Mouse (Mus musculus) stomach, postnatal 0 days (tissue): Measurements from ENCODE around the gene Togaram2. TPM values are rescaled to one million over a fixed set of nuclear protein-coding genes. Genes with fewer than 3 reads are reported as not detected.

Source experiments
- ATAC-seq: fragments of 200-750 bp; cut with Nextera tagmentation; 2 replicates; pipeline ENCODE4 v1.8.0; 2017; ENCODE audit not compliant: low FRiP score, low TSS enrichment
- DNase-seq: peaks from one replicate; pipeline ENCODE4 v3.0.0-alpha.2; 2016; ENCODE audit warnings: low spot score
- H3K27ac ChIP-seq: fragments of 300-500 bp; sonication (generic); replicated peaks from 2 replicates; pipeline ENCODE4 v1.5.1; 2014; ENCODE audit warnings: mild to moderate bottlenecking, control low read depth
- H3K27me3 ChIP-seq: fragments of 300-500 bp; sonication (generic); 2 replicates; pipeline ENCODE4 v1.6.1; 2014; ENCODE audit warnings: low read length; ENCODE audit not compliant: control insufficient read depth, insufficient read depth
- H3K36me3 ChIP-seq: fragments of 300-500 bp; sonication (generic); 2 replicates; pipeline ENCODE4 v1.6.1; 2014; ENCODE audit warnings: low read length, mixed read lengths; ENCODE audit not compliant: control insufficient read depth, insufficient read depth
- H3K4me1 ChIP-seq: fragments of 300-500 bp; sonication (generic); replicated peaks from 2 replicates; pipeline ENCODE4 v1.6.1; 2014; ENCODE audit warnings: antibody characterized with exemption; ENCODE audit not compliant: control insufficient read depth, insufficient read depth
- H3K4me2 ChIP-seq: fragments of 300-500 bp; sonication (generic); replicated peaks from 2 replicates; pipeline ENCODE4 v1.6.1; 2014; ENCODE audit warnings: low read depth, mild to moderate bottlenecking, control low read depth, moderate library complexity
- H3K4me3 ChIP-seq: fragments of 300-500 bp; sonication (generic); 2 replicates; pipeline ENCODE4 v1.5.1; 2014; ENCODE audit warnings: low read depth, low read length, control low read depth
- H3K9ac ChIP-seq: fragments of 300-500 bp; sonication (generic); 2 replicates; pipeline ENCODE4 v1.6.1; 2014; ENCODE audit warnings: mild to moderate bottlenecking, low read length, control low read depth, mixed read lengths
- H3K9me3 ChIP-seq: fragments of 300-500 bp; sonication (generic); 2 replicates; pipeline ENCODE4 v1.6.1; 2016; ENCODE audit warnings: low read length; ENCODE audit not compliant: control insufficient read depth
- CTCF ChIP-seq: IDR thresholded peaks from 2 replicates; pipeline ENCODE4 v1.5.1; 2016; ENCODE audit warnings: antibody characterized with exemption, low read depth, mild to moderate bottlenecking, moderate library complexity
- EP300 ChIP-seq: optimal IDR thresholded peaks from 2 replicates; pipeline ENCODE3; 2016; ENCODE audit warnings: antibody characterized with exemption
- WGBS: fragments of 180-500 bp; shearing (Covaris S2); extraction: QIAGEN DNeasy Blood & Tissue Kit; methylation state at CpG from one replicate; pipeline ENCODE4 v1.1.7; 2014; 5-methylcytosine and 5-hydroxymethylcytosine counted together
- polyA plus RNA-seq: library from polyadenylated mRNA; unstranded; fragments of >200 nt; fragmentation: Nextera tagmentation; extraction: Ambion mirVana; gene quantifications from 2 replicates; pipeline ENCODE4 v1.2.1, GENCODE M21; 2015

Togaram2 gene
- polyA plus RNA-seq, 1 experiment from 2014 or later: 0.55 TPM

DNA sequence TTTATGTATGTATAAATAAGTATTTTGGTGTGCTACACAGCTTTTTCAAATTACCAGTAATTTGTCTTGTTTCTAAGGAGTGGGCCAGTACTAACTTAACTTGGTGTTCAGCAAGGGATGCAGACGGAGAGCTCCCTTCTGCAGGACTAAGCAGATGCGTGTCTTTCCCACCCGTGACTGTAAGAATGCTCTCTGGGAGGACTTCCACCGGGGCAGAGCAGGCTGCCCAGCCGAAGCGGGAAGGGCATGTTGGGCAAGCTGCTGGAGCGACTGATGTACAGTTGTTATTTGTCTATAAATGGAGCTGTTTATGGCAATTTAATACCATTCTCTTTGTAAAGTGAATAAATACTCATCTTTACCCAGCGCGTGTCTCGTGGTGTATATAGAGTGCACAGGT, 14.4 kb upstream of the Togaram2 start:
- TF ChIP-seq CTCF (no peak), EP300 (no peak)
- no peak overlapping the region for H3K27ac ChIP-seq
- peaks cover 13% of the 10 kb centered on the region; the same call in 1 of the 2 replicates for H3K36me3 ChIP-seq
- ATAC-seq: no peak
- H3K4me1 ChIP-seq: no peaks in the 10 kb centered on the region
- 91% methylated on average over 10 of the region's 10 CpGs for WGBS
- no peaks in the 10 kb centered on the region for H3K9me3 ChIP-seq
- H3K4me3 ChIP-seq: no peak overlapping the region
- H3K4me2 ChIP-seq: no peak overlapping the region
- H3K27me3 ChIP-seq: no peaks in the 10 kb centered on the region
- no peak overlapping the region for H3K9ac ChIP-seq
- DNase-seq: no peak

DNA sequence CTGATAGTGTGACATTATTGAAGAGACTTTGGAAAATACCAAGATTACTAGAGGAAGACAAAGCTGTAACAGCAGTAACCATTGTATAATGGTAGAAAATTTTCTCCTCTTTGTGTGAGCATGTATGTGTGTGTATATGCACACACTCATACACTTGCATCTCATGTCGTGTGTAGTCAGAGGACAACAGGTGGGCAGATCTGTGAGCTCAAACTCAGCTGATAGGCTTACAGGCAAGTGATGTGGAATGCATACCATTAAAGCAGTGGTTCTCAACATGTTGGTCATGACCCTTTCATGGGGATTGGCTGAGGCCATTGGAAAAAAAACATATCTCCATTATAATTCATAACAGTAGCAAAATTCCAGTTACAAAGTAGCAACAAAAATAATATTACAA, 12.7 kb upstream of the Togaram2 start:
- TF ChIP-seq CTCF (no peak), EP300 (no peak)
- Histone ChIP-seq H3K27ac (no peak overlapping the region), H3K27me3 (no peaks in the 10 kb centered on the region), H3K9ac (no peak overlapping the region), H3K9me3 (no peaks in the 10 kb centered on the region), H3K36me3 (peaks cover 8% of the 10 kb centered on the region; the same call in 1 of the 2 replicates), H3K4me1 (no peaks in the 10 kb centered on the region), H3K4me3 (no peak overlapping the region), H3K4me2 (no peak overlapping the region)
- ATAC-seq (no peak), DNase-seq (no peak)
- WGBS: 46% methylated on average over 1 of the region's 1 CpGs

- ATAC-seq: peak; percentile 82
Observed at GRCm38 (mm10) chr17:71662751-71663250, 10.3 kb upstream of the Togaram2 start.

DNA sequence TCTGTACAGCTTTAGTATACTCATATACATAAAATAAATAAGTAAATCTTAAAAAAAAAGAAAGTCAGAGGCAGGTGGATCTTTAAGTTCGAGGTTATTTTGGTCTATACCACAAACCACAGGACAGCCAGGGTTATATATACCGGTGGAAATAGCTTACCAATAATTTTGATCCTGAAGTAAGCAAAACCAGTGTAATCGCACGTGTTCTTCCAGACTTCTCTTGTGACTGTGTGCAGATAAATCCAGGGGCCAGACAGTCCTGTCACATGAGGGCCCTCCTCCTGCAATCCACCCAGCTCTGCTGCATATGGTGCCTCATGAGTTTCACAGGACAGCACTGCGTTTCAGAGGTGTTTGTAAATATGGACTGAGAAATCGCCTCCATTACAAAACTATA, 9.6 kb upstream of the Togaram2 start:
- H3K27ac ChIP-seq: no peak overlapping the region
- no peak overlapping the region for H3K4me2 ChIP-seq
- no peaks in the 10 kb centered on the region for H3K27me3 ChIP-seq
- ATAC-seq (no peak), DNase-seq (no peak)
- H3K4me3 ChIP-seq: no peak overlapping the region
- WGBS: 74% methylated on average over 6 of the region's 6 CpGs
- no peaks in the 10 kb centered on the region for H3K9me3 ChIP-seq
- no peaks in the 10 kb centered on the region for H3K4me1 ChIP-seq
- TF ChIP-seq CTCF (no peak), EP300 (no peak)
- no peaks in the 10 kb centered on the region for H3K36me3 ChIP-seq
- H3K9ac ChIP-seq: no peak overlapping the region

More at GRCm38 (mm10) chr17:71662751-71663250, 10.3 kb upstream of the Togaram2 start:
- TF ChIP-seq EP300 (no peak), CTCF (peak; percentile 87)
- Histone ChIP-seq H3K27ac (no peak overlapping the region), H3K9ac (peak overlapping the region; percentile 43; the same call in 1 of the 2 replicates), H3K4me3 (peak overlapping the region; percentile 31), H3K27me3 (no peaks in the 10 kb centered on the region), H3K36me3 (no peaks in the 10 kb centered on the region), H3K4me1 (no peaks in the 10 kb centered on the region), H3K4me2 (peak overlapping the region; percentile 59), H3K9me3 (no peaks in the 10 kb centered on the region)
- DNase-seq: peak; percentile 79
- 6% methylated on average over 21 of the region's 21 CpGs for WGBS

DNA sequence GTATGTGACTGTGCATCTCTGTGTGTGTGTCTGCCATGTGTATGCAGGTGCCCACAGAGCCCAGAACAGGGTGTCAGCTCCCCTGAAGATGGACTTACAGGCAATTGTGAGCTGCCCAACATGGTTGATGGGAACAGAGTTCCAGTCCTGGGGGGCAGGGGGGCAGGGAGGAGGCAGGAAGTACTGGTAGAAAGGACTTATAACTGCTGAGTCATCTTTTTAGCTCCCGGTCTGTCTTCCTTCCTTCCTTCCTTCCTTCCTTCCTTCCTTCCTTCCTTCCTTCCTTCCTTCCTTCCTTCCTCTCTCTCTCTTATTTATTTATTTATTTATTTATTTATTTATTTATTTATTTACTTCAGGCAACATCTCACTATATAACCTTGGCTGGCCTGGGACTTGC, 8.9 kb upstream of the Togaram2 start:
- ATAC-seq: no peak
- Histone ChIP-seq H3K27ac (no peak overlapping the region), H3K9ac (no peak overlapping the region), H3K36me3 (no peaks in the 10 kb centered on the region), H3K4me1 (no peaks in the 10 kb centered on the region), H3K27me3 (no peaks in the 10 kb centered on the region), H3K4me2 (no peak overlapping the region), H3K9me3 (no peaks in the 10 kb centered on the region), H3K4me3 (no peak overlapping the region)
- DNase-seq: no peak
- 84% methylated on average over 1 of the region's 1 CpGs for WGBS
- no peak for TF ChIP-seq EP300
- no peak for TF ChIP-seq CTCF

DNA sequence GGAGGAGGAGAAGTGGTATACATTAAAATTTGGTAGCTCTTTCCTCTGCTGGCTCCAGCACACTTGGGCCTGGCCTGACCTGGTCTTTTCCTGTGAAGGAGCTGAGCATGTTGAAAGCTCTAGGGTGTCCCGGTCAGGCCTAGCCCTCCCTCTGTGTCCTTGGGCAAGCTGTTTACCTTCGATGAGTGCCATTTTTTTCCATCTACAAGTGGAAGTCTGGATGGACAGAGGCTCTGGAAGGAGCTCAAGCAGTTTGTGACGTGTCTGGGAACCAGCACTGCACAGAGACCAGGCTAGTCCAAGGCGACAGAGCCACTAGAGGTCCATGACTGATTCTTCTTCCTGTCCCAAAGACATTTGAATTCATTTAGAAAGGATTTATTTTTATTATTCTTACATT, 7.9 kb upstream of the Togaram2 start:
- no peaks in the 10 kb centered on the region for H3K9me3 ChIP-seq
- no peak for TF ChIP-seq EP300
- TF ChIP-seq CTCF: no peak
- no peaks in the 10 kb centered on the region for H3K36me3 ChIP-seq
- no peak overlapping the region for H3K4me3 ChIP-seq
- H3K9ac ChIP-seq: no peak overlapping the region
- H3K27me3 ChIP-seq: no peaks in the 10 kb centered on the region
- 82% methylated on average over 4 of the region's 4 CpGs for WGBS
- no peaks in the 10 kb centered on the region for H3K4me1 ChIP-seq
- H3K27ac ChIP-seq: no peak overlapping the region
- H3K4me2 ChIP-seq: no peak overlapping the region
- DNase-seq: no peak
- ATAC-seq: no peak
